Mouse (Mus musculus) myocyte (in vitro differentiated cells): ENCODE measurements around the gene Ccdc42.

Experiments used
- CEBPB ChIP-seq: IDR thresholded peaks from 2 replicates; pipeline ENCODE4 v1.6.1; 2011; ENCODE audit warnings: mild to moderate bottlenecking, moderate library complexity; ENCODE audit not compliant: poor library complexity, insufficient read depth, severe bottlenecking
- E2F4 ChIP-seq: IDR thresholded peaks from one replicate; pipeline ENCODE4 v1.6.1; 2011; ENCODE audit warnings: mild to moderate bottlenecking, control low read depth, moderate library complexity; ENCODE audit not compliant: insufficient read depth
- MAX ChIP-seq: IDR thresholded peaks from one replicate; pipeline ENCODE4 v1.6.1; 2011; ENCODE audit warnings: low read depth, mild to moderate bottlenecking, control low read depth
- MYOD1 ChIP-seq, 3 experiments: IDR thresholded peaks; one replicate each; pipeline ENCODE4 v1.6.1; 2011; ENCODE audit warnings: control low read depth in 2 of 3, low read depth in 2 of 3, mild to moderate bottlenecking in 2 of 3, moderate library complexity in 1 of 3; ENCODE audit not compliant: insufficient read length in 2 of 3, control insufficient read depth in 1 of 3
- MYOG ChIP-seq, 3 experiments: IDR thresholded peaks; one replicate each; pipeline ENCODE4 v1.6.1; 2011; ENCODE audit warnings: control low read depth in 2 of 3, low read depth in 2 of 3, mild to moderate bottlenecking in 2 of 3; ENCODE audit not compliant: insufficient read length in 2 of 3, control insufficient read depth in 1 of 3, insufficient read depth in 1 of 3
- POLR2A ChIP-seq: IDR thresholded peaks from one replicate; pipeline ENCODE4 v1.6.1; 2011; ENCODE audit warnings: low read depth, mild to moderate bottlenecking, control low read depth, moderate library complexity; ENCODE audit not compliant: insufficient read length
- TCF12 ChIP-seq: IDR thresholded peaks from one replicate; pipeline ENCODE4 v1.6.1; 2011; ENCODE audit warnings: mild to moderate bottlenecking, control low read depth; ENCODE audit not compliant: poor library complexity, insufficient read depth, severe bottlenecking
- USF1 ChIP-seq: IDR thresholded peaks from one replicate; pipeline ENCODE4 v1.6.1; 2011; ENCODE audit warnings: low read depth, mild to moderate bottlenecking, control low read depth, moderate library complexity

- TF ChIP-seq POLR2A (no peak), MYOG (IDR thresholded peaks at IDR 0.05; ENCODE audit: control insufficient read depth in 1 of 3, insufficient read depth in 1 of 3, insufficient read length in 2 of 3, low read depth in 2 of 3) (no peak), MYOD1 (IDR thresholded peaks at IDR 0.05; ENCODE audit: control insufficient read depth in 1 of 3, insufficient read length in 2 of 3, low read depth in 2 of 3) (no peak), MAX (no peak), CEBPB (no peak), TCF12 (no peak), USF1 (no peak), E2F4 (no peak)
Observed at GRCm38 (mm10) chr11:68609910-68610566, 23.2 kb downstream of the Ccdc42 start.
